Mouse (Mus musculus) layer of hippocampus, adult 9-11 months (tissue): ENCODE data around the gene Magix.
"Not testable (repeated sequence)": the region's sequence is repeated elsewhere in the genome, so short reads cannot be mapped to it uniquely, and the experiment has no call there.

Experiments used
- DNase-seq: peaks from one replicate; pipeline ENCODE4 v3.0.0; 2022

The Magix gene

DNA sequence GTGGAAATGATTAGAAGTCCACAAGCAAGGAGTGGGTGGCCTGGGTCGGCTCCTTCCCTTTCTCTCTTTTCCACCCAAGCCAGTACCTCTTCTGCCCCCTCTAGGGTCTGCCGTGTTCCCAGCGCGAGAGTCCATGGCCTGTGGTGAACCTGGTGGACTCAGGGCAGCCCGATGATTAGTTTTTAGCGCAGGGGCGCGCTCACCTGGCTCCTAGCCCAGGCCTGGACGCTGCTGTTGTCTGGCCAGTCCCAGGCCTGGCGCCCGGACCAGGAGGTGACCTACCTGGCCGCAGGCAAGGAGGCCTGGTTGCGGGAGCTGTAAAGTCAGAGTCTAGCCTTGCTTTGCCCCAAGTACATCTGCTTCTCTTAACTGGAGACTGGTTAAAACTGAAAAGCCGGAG is at the start of gene Magix:
TSS of gene Magix (minus strand) at position 388 of the 400 bp plus-strand sequence.
- DNase-seq = no peak

- DNase-seq = no peak
These were observed 47.8 kb upstream of the Magix start for GRCm38 (mm10) chrX:7728922-7729265.

DNA sequence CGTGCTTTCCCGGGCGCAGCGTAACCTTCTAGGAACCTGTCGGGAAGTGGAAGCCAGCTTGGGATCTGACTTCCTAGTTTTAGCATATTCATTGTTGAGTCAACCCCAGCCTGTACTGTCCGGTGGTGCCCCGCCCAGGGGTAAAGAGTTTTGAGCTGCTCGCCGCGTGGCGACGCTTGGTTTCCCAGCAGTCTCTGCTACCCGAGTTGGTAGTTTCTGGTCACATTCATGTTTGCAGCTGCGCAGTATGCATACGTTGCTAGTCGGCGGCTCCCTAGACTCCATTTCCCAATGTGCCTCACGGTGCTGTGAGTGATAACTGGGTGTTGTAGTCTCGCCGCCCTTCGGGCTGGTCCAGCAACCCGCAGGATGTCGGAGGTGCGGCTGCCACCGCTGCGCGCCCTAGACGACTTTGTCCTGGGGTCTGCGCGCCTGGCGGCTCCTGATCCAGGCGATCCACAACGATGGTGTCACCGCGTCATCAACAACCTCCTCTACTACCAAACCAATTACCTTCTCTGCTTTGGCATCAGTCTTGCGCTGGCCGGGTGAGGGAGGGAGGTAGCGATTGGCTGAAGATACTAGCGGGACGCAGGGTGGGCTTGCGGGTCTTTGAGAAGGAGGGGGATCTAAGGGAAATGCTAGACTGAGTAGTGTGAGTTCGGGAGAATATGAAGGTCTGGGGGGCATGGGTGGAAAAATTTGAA is 47.3 kb upstream of the Magix start, which contains the start of gene Praf2:
TSS of gene Praf2 (plus strand) at position 225 of the 707 bp plus-strand sequence.
- peak; percentile 89 for DNase-seq

- DNase-seq = no peak
These were observed 46.1 kb upstream of the Magix start for GRCm38 (mm10) chrX:7727176-7727575.

GRCm38 (mm10) chrX:7725841-7726240 is 44.8 kb upstream of the Magix start:
- DNase-seq = no peak

GRCm38 (mm10) chrX:7724135-7724534 is 43.1 kb upstream of the Magix start:
- no peak for DNase-seq

DNA sequence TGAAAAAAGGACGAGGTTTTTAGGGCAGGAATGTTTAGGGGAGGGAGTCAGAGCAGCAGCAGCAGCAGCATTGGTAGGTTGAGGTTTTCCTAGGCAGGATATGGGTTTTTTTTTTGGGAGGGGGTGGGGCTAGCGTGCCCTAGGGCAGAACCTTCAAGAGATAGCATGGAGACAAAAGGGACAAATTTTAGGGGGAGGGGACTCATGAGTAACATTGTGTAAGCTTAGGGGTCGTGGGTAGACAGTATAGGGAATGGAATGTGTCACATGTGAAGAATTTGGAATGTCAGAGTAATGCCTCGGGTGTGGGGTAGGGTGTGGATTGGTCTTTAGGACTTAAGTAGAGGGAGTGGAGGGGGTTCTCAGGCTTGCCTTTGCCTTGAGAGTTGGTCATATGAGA is 41.6 kb upstream of the Magix start:
- DNase-seq = no peak

- no peak for DNase-seq
These were observed 41.2 kb upstream of the Magix start for GRCm38 (mm10) chrX:7722282-7722611.

DNA sequence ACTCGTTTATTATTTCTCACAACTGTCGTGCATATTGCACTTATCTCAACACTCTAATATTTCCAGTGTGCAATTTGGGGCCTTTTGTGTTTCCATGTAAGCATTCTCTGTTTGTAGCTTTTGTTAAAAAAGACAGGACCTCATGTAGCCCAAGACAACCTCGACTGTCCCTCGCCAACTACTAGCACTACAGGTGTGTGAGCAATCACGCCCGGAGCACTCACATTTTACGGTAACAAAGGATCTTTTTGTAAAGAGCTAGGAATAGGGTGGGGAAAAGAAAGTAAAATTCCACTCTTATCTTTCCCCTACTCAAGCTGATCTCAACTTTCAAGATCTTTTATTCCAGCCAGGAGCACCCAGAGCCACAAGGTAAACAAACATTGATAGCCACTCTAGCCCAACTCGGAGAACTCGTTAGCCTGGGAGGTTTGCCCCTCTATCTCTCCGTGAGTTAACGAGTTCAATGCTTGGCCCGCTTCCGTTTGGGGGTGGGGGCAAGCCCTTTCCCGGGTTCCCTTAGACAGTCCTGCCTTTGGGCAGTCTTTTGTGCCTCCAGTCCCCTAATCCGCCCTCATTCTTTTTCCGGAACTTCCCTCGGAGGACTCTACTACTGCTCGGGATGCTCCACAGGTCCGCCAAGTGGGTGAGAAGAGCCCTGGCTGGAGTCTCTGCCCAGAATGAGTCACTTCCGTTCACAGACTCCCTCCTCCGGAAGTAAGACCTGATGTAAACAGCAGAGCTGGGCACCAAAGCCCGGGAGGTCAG is 40.6 kb upstream of the Magix start, which contains the start of gene Gm45208:
TSS of gene Gm45208 (plus strand) at position 732 of the 768 bp plus-strand sequence.
- peak; percentile 72 for DNase-seq

DNA sequence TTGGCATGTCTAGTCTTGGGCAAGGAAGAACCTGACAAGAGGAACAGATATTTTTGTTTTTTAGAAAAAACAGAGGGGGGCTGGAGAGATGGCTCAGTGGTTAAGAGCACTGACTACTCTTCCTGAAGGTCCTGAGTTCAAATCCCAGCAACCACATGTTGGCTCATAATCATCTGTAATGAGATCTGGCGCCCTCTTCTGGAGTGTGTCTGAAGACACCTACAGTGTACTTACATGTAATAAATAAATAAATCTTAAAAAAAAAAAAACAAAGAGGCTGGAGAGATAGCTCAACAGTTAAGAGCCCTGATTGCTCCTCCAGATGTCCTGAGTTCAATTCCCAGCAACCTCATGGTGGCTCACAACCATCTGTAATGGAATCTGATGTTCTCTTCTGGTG is 35.0 kb upstream of the Magix start:
- DNase-seq = not testable (repeated sequence)

DNA sequence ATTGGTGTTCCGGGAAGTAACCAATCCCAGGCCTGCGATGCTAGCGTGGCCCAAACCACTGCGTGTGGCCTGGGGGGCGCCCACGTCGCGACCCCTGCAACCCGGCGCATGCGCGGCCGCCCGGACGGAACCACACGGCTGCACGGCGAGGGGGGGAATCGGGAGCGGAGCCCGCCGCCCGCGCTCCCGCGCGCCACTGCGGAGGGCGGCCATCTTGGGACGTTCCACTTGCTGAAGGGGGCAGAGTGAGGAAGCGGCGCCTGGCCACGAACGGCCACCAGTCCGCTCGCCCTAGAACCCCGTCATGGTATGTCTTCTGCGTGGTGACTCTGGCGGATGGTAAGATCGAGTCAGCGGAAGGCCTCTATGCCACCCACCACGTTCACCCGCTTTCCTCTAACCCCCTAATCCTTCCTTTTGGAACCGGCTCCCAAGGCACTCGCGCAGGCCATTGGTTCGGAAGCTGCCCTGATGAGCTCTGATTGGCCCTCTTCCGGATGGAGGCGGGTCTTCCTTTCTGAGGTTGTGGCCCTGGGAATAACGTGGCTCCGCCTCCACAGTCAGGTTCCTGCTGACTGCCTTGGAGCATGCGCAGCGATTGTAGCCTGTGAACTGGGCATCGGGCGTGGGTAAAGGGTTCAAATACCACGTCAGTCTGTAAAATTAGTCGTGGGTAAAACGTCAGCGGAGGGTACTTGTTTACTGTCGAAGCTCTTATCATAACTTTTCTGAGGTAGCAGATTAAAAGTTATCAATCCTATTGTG is 33.3 kb upstream of the Magix start, which contains the start of gene Wdr45:
TSS of gene Wdr45 (plus strand) at position 199 of the 765 bp plus-strand sequence.
- peak; percentile 98 for DNase-seq

- not testable (repeated sequence) for DNase-seq
These were observed 32.7 kb upstream of the Magix start for GRCm38 (mm10) chrX:7713764-7714134.

DNA sequence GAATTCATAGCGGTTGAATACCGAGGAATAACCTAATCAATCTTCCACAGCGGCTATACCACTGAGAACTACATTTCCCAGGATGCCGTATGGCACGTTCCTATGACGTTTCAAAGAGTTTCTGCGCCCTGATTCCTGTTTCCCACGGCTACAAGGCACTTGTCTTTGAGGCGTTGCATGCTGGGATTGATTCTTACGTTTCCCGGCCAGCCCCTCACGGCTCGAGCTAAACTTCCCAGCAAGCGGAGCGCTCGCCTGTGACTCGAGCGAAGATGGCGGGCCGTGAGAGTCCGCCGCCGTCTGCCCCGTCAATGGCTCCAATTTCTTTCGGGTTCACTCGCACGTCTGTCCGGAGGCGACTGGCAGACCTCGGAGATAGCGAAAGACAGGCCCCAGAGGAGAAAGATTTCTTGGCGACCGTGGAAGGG is 15.9 kb upstream of the Magix start, which contains the start of gene Gpkow:
TSS of gene Gpkow (plus strand) at position 178 of the 428 bp plus-strand sequence.
- peak; percentile 91 for DNase-seq

DNA sequence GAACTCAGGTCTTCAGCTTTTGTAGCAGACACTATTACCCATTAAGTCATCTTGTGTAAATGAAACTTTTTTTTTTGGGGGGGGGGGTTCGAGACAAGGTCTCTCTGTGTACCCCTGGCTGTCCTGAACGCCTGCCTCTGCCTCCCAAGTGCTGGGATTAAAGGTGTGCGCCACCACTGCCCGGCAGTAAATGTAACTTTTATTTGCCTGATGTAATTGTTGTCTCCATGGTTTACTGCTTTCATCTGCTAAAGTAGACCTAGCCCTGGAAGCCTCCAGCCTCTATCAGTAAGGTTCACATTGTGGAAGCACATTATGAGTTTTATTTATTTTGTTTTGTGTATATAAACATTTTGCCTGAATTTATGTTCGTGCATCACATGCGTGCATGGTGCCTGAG is 15.5 kb upstream of the Magix start:
- DNase-seq = no peak

- no peak for DNase-seq
These were observed 11.8 kb upstream of the Magix start for GRCm38 (mm10) chrX:7692862-7693261.

DNA sequence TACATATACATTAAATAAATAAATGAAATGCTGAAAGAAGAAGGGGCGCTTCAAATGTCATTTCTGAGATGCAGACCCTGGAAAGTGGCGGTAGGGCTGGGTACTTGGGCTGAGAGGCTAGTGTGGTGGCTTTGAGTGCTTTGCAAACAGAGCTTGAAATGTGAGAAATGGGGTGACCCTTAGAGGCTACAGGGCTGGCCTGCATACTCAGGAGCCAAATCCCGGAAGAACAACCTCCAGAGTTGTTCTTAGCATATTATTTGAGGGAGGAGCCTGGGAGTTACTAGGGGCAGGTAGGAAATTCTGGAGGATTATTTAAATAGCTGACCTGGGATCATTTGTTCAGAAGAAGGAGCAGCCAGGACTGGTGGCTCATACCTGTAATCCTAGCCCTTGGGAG is 9.4 kb upstream of the Magix start:
- DNase-seq = no peak

GRCm38 (mm10) chrX:7688321-7688720 is 7.3 kb upstream of the Magix start:
- DNase-seq = no peak

DNA sequence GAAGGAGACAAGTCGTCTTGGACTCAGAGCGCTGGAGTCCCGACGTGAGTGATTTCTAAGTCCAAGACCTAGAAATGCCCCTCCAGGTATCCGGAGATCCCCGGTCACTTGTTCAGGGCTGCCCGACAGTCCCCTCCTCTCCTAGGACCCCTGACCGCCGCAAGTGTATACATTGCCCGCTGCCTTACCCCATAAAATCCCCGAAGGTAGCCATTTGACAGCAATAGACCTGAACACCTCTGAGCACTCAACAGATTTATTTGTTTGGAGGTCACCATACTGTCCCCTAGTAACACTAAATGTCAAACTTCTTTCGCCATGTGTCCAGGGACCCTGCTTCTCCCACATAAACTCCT is 1.0 kb downstream of the Magix start:
- DNase-seq = no peak

- DNase-seq = peak; percentile 84
These were observed 1.5 kb downstream of the Magix start for GRCm38 (mm10) chrX:7679405-7680056.

DNA sequence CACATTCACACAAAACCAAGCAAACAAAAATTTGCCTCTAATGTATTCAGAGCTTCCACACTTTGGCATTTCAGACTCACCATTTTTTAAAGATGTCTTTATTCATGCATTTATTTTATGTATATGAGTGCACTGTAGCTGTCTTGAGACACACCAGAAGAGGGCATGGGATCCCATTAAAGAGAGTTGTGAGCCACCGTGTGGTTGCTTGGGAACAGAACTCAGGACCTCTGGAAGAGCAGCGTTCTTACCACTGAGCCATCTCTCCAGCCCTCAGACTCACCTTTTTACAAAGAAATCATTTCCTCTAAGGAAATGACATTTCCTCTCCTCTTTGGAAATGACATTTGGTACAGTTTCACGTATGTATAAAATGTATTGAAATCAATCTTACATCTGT is 2.1 kb downstream of the Magix start:
- no peak for DNase-seq

DNA sequence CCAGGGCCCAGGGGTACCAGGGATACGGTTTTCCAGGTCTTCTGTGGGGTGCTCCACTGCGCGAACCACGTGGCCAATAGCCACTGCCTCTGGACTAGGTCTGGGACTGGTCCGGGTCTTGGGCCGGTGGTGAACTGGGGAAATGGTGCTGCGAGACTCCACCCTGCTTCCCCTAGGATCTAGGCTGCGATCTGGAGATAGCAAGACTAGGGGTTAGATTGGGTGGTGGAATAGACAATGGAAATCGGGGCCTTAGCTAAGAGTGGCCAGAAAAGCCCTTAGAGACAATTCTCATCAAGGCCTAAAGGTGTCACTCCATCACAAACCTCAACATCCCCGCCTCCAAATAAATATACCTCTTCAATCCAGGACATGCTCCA is 6.1 kb downstream of the Magix start:
- no peak for DNase-seq

DNA sequence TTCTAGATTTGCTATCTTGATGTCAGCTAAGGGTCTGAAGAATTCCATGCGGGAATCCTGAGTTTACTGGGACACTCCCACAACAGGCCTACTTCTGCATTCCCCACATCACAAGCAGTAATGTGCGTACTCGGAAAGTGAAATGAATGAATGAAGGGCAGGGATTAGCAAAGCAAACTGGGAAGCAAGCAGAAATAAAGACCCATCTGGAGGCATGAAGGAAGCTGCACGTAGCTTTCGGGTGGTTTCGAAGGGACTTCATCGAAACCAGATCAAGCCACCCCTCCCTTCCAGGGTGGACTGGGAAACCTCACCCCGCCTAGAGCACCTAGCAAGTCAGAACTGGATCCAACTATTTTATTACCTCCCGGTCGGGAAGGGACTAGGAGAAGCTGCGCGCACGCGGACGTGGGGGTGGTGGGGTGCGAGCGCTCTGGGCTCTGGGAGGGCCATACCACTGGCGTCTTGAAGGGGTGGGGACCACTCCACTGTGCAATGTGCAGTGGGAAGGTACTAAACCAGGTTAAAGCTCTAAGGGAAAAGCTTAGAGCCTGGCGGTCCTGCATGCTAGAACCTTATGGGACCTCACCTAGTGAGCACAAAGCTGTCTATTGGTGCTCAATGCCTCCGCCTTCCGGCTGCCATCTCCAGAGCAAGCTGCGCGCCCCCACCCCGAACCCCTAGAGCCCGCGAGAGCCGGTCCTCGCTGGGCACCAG is 6.6 kb downstream of the Magix start:
- no peak for DNase-seq
